Mouse (Mus musculus) layer of hippocampus, adult 18-20 months (tissue): ENCODE measurements around the gene Exosc9. TPM values are rescaled to one million over a fixed set of nuclear protein-coding genes. Genes with fewer than 3 reads are reported as not detected.
"Not testable (repeated sequence)": the region's sequence is repeated elsewhere in the genome, so short reads cannot be mapped to it uniquely, and the experiment has no call there.

Experiments used
- DNase-seq, 2 experiments: peaks; one replicate each; pipeline ENCODE4 v3.0.0; 2022; ENCODE audit warnings: low spot score in 2 of 2
- total RNA-seq, 2 experiments: library from RNA; stranded (reverse); gene quantifications; 2 replicates each; pipeline ENCODE4 v1.2.3; 2021

Exosc9 gene
- total RNA-seq, 2 experiments from 2014 or later, result 36.8 to 40.9 TPM

DNA sequence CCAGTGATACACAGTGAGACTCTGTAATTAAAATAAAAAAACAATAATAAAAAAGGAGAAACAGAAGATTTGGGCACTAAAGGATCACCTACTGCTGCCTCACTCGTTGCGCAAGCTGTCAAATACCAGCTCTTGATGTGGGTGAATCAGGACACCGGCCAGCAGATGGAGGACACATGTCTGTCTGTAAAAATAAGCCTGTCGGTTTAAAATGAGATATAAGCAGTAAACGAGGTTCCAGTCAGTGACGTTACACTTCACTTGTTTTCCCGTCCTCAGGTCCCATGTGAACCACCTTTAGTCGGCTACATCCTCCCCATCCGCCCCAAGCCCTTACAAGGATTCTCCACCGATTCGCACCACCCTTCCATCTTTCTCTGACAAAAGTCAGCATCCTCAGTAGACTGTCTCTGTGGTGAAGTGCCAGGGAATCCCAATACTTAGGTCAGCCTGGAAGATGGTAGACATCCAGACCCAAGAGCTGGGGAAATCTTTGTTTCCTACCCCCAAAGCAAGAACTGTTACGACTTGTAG lies 488 bp upstream of the Exosc9 start:
- peak in 1 of 2 experiments; percentile 60 for DNase-seq

- no peak for DNase-seq
Measured at GRCm38 (mm10) chr3:36557601-36558000, 5.2 kb downstream of the Exosc9 start.

- DNase-seq, result no peak
Measured at GRCm38 (mm10) chr3:36559606-36560005, 7.2 kb downstream of the Exosc9 start.

DNA sequence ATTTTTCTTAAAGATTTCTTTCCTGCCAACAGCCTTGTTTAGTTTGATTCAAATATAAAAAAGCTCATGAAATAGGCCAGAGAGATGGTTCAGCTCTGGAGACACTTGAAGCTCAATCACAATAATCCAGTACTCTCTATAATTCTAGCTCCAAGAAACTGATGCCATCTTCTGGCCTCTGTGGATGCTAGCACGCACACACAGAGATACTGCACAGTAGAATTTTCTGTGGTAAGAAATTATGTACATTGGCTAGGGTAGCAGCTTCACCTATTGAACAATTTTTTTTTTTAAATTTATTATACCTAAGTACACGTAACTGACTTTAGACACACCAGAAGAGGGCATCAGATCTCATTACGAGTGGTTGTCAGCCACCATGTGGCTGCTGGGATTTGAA lies 11.3 kb downstream of the Exosc9 start:
- no peak for DNase-seq

DNA sequence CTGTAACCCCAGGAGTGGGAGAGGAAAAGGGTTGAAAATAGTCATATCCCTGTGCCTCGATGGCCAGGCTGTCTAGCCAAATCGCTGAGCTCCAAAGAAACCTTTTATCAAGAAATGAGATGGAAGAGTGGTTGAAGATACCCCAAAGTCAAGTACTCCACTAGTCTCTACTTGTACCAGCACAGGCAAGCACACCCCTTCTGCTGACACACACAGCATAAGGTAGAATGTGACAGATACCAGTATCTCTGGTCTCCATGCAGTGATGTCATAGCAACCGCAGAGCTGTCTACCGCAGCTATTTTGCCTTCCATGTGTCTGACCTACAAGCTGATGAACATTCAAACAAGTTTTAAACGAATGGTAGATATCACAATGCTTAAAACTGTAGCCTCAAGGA lies 17.4 kb downstream of the Exosc9 start:
- no peak for DNase-seq

DNA sequence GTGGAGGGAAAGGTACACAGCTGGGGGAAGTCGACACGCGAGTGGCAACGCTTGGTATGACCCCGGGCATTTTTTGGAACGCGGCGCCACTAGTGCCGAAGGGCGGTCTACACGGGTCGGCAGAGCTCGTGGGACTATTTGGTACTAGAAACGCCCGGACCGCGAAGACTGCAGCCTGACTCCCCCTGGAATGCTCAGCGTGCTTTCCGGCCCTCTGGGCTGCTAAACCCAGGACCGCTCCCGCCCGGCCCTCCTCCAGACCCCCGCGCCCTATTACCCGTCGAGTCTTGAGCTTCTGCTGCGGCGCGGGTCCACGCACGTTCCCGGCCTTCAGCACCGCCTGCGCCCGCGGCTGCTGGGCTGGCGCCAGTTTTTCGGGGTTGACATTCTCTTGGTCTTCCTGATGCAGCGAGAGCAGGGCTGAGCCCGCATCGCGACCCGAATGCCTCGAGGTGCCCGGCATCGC lies 19.0 kb downstream of the Exosc9 start:
- DNase-seq, result peak in 1 of 2 experiments; percentile 9

- DNase-seq, result peak; percentile 97 to 99
Measured at GRCm38 (mm10) chr3:36571827-36572378, 19.5 kb downstream of the Exosc9 start, which contains the start of gene Ccna2. Gene Ccna2, minus strand, starts transcription at chr3:36572150.

- no peak for DNase-seq
Measured at GRCm38 (mm10) chr3:36598811-36599210, 46.4 kb downstream of the Exosc9 start.

DNA sequence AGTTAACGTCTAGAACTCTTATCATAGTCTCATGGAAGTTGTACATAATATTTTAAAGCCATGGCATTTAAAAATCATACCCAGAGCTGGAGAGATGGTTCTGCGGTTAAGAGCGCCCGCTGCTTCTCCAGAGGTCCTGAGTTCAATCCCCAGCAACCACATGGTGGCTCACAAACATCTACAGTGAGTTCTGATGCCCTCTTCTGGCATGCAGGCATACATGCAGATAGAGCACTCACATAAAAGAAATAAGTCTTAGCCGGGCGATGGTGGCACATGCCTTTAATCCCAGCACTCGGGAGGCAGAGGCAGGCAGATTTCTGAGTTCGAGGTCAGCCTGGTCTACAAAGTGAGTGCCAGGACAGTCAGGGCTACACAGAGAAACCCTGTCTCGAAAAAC lies 47.4 kb downstream of the Exosc9 start:
- DNase-seq, result not testable (repeated sequence)

DNA sequence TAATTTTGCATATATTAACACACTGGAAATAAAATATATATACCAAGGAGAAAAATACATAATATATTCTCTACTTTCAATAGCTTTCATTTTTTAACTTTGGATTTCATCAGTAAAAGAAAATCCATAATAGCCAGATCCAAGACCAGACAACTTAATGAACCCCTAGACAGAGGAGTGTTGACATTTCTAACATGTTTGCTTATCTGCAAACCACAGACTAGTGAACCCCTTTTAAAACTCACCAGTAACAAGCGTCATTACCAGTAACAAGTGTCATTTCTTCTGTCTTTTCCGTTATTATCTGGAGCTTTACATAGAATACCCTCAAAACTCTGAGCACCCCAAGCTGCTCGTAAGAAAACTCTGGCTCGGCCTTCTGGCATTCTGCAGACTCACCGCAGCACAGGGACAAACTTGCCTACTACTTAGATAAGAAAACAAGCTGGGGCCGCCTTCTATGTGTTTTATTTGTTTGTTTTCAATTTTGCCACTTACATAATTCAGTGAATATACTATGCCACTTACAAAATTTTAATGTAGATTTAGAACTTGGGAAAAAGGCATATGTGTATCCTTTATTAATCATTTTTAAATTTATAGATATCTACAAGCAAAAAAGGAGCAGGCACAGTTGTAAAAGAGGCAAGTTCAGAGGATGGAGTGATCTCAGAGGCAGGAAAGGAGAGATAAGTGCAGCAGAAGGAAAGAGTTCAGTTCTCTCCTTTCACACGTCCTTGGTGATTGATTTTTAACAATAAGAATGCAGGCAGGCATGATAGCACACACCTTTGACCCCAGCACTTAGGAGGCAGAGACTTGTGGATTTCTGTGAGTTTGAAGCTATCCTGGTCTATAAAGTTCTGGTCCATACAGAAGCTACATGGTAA lies 53.7 kb downstream of the Exosc9 start:
- no peak for DNase-seq

GRCm38 (mm10) chr3:36612687-36613086 lies 60.3 kb downstream of the Exosc9 start:
- peak in 1 of 2 experiments; percentile 10 for DNase-seq

DNA sequence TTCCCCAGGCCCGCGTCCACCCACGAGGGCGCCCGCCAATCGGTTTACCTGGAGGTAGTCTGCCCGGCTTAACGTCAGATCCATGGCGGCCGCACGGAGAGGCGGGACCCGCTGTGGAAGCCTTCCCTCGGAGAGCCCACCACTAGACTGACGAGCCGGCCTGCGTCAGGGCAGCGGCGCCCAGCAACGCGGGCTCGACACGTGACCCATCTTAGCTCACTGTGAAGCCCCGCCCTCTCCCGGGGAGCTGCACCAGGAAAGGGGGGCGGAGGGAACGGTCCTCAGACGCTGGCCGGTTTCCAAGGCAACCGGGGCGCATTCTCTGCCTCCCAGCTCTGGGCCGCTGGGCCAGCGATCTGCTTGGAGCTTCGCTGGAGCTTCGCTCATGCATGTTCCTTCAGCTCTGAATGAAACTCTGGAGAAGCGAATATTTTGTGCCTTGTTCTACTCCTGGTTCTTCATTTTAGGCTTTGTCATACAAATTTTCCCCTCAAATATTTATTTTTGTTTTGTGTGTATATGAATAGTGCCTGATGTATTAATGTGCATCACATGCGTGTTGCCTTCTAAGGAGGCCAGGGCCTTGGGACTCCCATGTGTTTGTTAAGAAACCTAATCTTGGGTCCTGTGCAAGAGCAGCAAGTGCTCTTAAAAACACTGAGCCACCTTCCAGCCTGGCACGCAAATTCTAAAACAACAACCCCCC lies 60.9 kb downstream of the Exosc9 start, which contains the start of gene Bbs7:
Gene Bbs7, minus strand, starts transcription at position 276 of the 706 bp plus-strand sequence.
- DNase-seq, result peak; percentile 92 to 96

DNA sequence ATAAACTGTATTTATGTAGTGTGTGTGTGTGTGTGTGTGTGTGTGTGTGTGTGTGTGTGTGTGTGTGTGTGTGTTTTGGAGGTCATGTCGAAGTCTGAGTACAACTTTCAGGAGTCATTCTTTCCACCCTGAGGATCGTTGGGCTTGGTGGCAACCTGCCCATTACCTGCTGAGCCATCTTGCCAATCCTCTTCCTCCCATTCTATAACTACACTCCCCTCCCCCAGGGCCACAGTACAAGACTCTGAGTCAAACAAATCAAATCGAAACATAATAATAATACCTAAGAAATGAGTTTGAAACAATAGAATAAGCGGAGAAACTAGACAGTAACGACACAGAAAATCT lies 61.5 kb downstream of the Exosc9 start:
- DNase-seq, result no peak

Other genes with a start within 250 kb of the Exosc9 start
- 10 to 100 TPM; 67.0 to 67.5 TPM for gene Anxa5, start 76.7 kb upstream of the Exosc9 start, total RNA-seq
- gene 1810062G17Rik, start 76.7 kb upstream of the Exosc9 start, total RNA-seq, result not detected
- gene Gm11549, start 30.8 kb upstream of the Exosc9 start, total RNA-seq, result 1 to 10 TPM; 2.7 to 3.3 TPM
- under 1 TPM; 0.54 to 0.74 TPM for gene Ccna2, start 19.5 kb downstream of the Exosc9 start, total RNA-seq
- 10 to 100 TPM; 18.1 to 20.4 TPM for gene Bbs7, start 60.9 kb downstream of the Exosc9 start, total RNA-seq
- 1 to 10 TPM; 5.0 to 6.5 TPM for gene Trpc3, start 137.6 kb downstream of the Exosc9 start, total RNA-seq